Mouse (Mus musculus): ENCODE measurements around the gene Foxe3. TPM values are rescaled to one million over a fixed set of nuclear protein-coding genes. Genes with fewer than 3 reads are reported as not detected.
"Not testable (repeated sequence)": the region's sequence is repeated elsewhere in the genome, so short reads cannot be mapped to it uniquely, and the experiment has no call there.

Gene Foxe3
- not detected for total RNA-seq (2021)
- long read RNA-seq, experiment 1 = 0 reads
- long read RNA-seq, experiment 2 = 0 reads

- intact Hi-C loops (cut with DNase I) = no loop called here
- no peak for DNase-seq
Observed at GRCm38 (mm10) chr4:114925917-114926312, at the start of gene Foxe3. Foxe3 (minus strand) TSS chr4:114926013.

- intact Hi-C loops (cut with DNase I) = no loop called here
- DNase-seq = no peak
Observed at GRCm38 (mm10) chr4:114973229-114973740, 47.5 kb upstream of the Foxe3 start.

- no peak for DNase-seq
- intact Hi-C loops (cut with DNase I) = no loop called here
Observed at GRCm38 (mm10) chr4:114970736-114971135, 44.9 kb upstream of the Foxe3 start.

- intact Hi-C loops (cut with DNase I); DNase-seq: not testable (repeated sequence)
Observed at GRCm38 (mm10) chr4:114960881-114961280, 35.1 kb upstream of the Foxe3 start.

GRCm38 (mm10) chr4:114959533-114959932 lies 33.7 kb upstream of the Foxe3 start:
- intact Hi-C loops (cut with DNase I) = no loop called here
- DNase-seq = no peak

- intact Hi-C loops (cut with DNase I) = no loop called here
- DNase-seq = no peak
Observed at GRCm38 (mm10) chr4:114958786-114959185, 33.0 kb upstream of the Foxe3 start.

GRCm38 (mm10) chr4:114958231-114958630 lies 32.4 kb upstream of the Foxe3 start:
- intact Hi-C loops (cut with DNase I) = no loop called here
- DNase-seq = no peak

- intact Hi-C loops (cut with DNase I) = no loop called here
- DNase-seq = peak in 1 of 2 experiments; percentile 10
Observed at GRCm38 (mm10) chr4:114957403-114957802, 31.6 kb upstream of the Foxe3 start.

- intact Hi-C loops (cut with DNase I) = no loop called here
Observed at GRCm38 (mm10) chr4:114953172-114953571, 27.4 kb upstream of the Foxe3 start.

GRCm38 (mm10) chr4:114947852-114948481 lies 22.2 kb upstream of the Foxe3 start:
- intact Hi-C loops (cut with DNase I) = loop anchor here (1.0 to 5.0 kb wide), 4 partner anchors 31 to 301 kb away; no protein-coding TSS in a partner anchor
- no peak for DNase-seq

More at GRCm38 (mm10) chr4:114953172-114953571, 27.4 kb upstream of the Foxe3 start:
- no peak for DNase-seq

- intact Hi-C loops (cut with DNase I) = loop anchor here (1.0 to 5.0 kb wide), 4 partner anchors 31 to 300 kb away; no protein-coding TSS in a partner anchor
Observed at GRCm38 (mm10) chr4:114947395-114947794, 21.6 kb upstream of the Foxe3 start.

GRCm38 (mm10) chr4:114946416-114946815 lies 20.6 kb upstream of the Foxe3 start:
- intact Hi-C loops (cut with DNase I) = loop anchor here (2.0 to 5.0 kb wide), 3 partner anchors 30 to 299 kb away; no protein-coding TSS in a partner anchor
- DNase-seq = no peak

More at GRCm38 (mm10) chr4:114947395-114947794, 21.6 kb upstream of the Foxe3 start:
- DNase-seq = peak; percentile 81 to 88

GRCm38 (mm10) chr4:114945021-114945420 lies 19.2 kb upstream of the Foxe3 start:
- intact Hi-C loops (cut with DNase I) = loop anchor here (5.0 kb wide), 1 partner anchor 298 kb away; no protein-coding TSS in a partner anchor
- DNase-seq = no peak

- DNase-seq = no peak
Observed at GRCm38 (mm10) chr4:114942583-114942982, 16.8 kb upstream of the Foxe3 start.

GRCm38 (mm10) chr4:114942112-114942511 lies 16.3 kb upstream of the Foxe3 start:
- intact Hi-C loops (cut with DNase I) = no loop called here
- no peak for DNase-seq

More at GRCm38 (mm10) chr4:114942583-114942982, 16.8 kb upstream of the Foxe3 start:
- intact Hi-C loops (cut with DNase I) = no loop called here

GRCm38 (mm10) chr4:114941311-114941710 lies 15.5 kb upstream of the Foxe3 start:
- no peak for DNase-seq
- intact Hi-C loops (cut with DNase I) = no loop called here

GRCm38 (mm10) chr4:114938248-114938647 lies 12.4 kb upstream of the Foxe3 start:
- intact Hi-C loops (cut with DNase I) = no loop called here
- no peak for DNase-seq

- intact Hi-C loops (cut with DNase I) = no loop called here
- DNase-seq = no peak
Observed at GRCm38 (mm10) chr4:114937459-114938047, 11.7 kb upstream of the Foxe3 start.

- intact Hi-C loops (cut with DNase I) = no loop called here
- no peak for DNase-seq
Observed at GRCm38 (mm10) chr4:114934188-114934587, 8.4 kb upstream of the Foxe3 start.

- intact Hi-C loops (cut with DNase I) = no loop called here
- DNase-seq = no peak
Observed at GRCm38 (mm10) chr4:114932747-114933146, 6.9 kb upstream of the Foxe3 start.

- DNase-seq = no peak
- intact Hi-C loops (cut with DNase I) = no loop called here
Observed at GRCm38 (mm10) chr4:114929155-114929554, 3.3 kb upstream of the Foxe3 start.
